Mouse (Mus musculus) liver, embryonic 14.5 days (tissue): ENCODE data around the gene Kras. TPM values are rescaled to one million over a fixed set of nuclear protein-coding genes. Genes with fewer than 3 reads are reported as not detected.

Source experiments
- ATAC-seq: fragments of 200-750 bp; cut with Nextera tagmentation; 2 replicates; pipeline ENCODE4 v1.8.0; 2017; ENCODE audit warnings: moderate number of reproducible peaks, mild to moderate bottlenecking, moderate library complexity; ENCODE audit not compliant: insufficient read depth
- DNase-seq, 3 experiments: peaks; one replicate each; pipeline ENCODE4 v3.0.0-alpha.2; 2012 to 2013; ENCODE audit warnings: low read depth in 3 of 3, low spot score in 3 of 3
- H3K27ac ChIP-seq: fragments of 300-500 bp; sonication (generic); 2 replicates; pipeline ENCODE4 v1.5.1; 2014; ENCODE audit warnings: moderate library complexity, mild to moderate bottlenecking, control low read depth, inconsistent platforms
- H3K27me3 ChIP-seq: fragments of 300-500 bp; sonication (generic); 2 replicates; pipeline ENCODE4 v1.6.1; 2014; ENCODE audit warnings: mild to moderate bottlenecking, low read length, moderate library complexity; ENCODE audit not compliant: control insufficient read depth, insufficient read depth
- H3K36me3 ChIP-seq: fragments of 300-500 bp; sonication (generic); replicated peaks from 2 replicates; pipeline ENCODE4 v1.6.1; 2014; ENCODE audit warnings: low read depth; ENCODE audit not compliant: control insufficient read depth, insufficient read depth
- H3K4me1 ChIP-seq, 2 experiments: fragments of 200-500 bp in 1 of 2; fragments of 300-500 bp in 1 of 2; sonication (generic) in 1 of 2; replicated peaks; 2 replicates each; pipeline ENCODE4 v1.6.1; 2012 to 2014; ENCODE audit warnings: antibody characterized with exemption in 1 of 2, inconsistent platforms in 1 of 2, low read length in 1 of 2; ENCODE audit not compliant: control insufficient read depth in 2 of 2, insufficient read depth in 2 of 2
- H3K4me2 ChIP-seq: fragments of 300-500 bp; sonication (generic); 2 replicates; pipeline ENCODE4 v1.6.1; 2014; ENCODE audit warnings: low read depth, mild to moderate bottlenecking, control low read depth, moderate library complexity
- H3K4me3 ChIP-seq, 2 experiments: fragments of 200-500 bp in 1 of 2; fragments of 300-500 bp in 1 of 2; sonication (generic) in 1 of 2; 2 replicates each; pipeline ENCODE4 v1.5.1; 2012 to 2014; ENCODE audit warnings: low read depth in 2 of 2, low read length in 2 of 2, mild to moderate bottlenecking in 2 of 2, control low read depth in 1 of 2, inconsistent platforms in 1 of 2, moderate library complexity in 1 of 2; ENCODE audit not compliant: insufficient read depth in 1 of 2
- H3K9ac ChIP-seq: fragments of 300-500 bp; sonication (generic); replicated peaks from 2 replicates; pipeline ENCODE4 v1.6.1; 2014; ENCODE audit warnings: mild to moderate bottlenecking, control low read depth, moderate library complexity
- H3K9me3 ChIP-seq: fragments of 300-500 bp; sonication (generic); 2 replicates; pipeline ENCODE4 v1.6.1; 2016; ENCODE audit warnings: low read length, mixed read lengths; ENCODE audit not compliant: control insufficient read depth
- CTCF ChIP-seq: IDR thresholded peaks from 2 replicates; pipeline ENCODE4 v1.5.1; 2016; ENCODE audit warnings: antibody characterized with exemption, low read depth, control low read depth
- EP300 ChIP-seq: IDR thresholded peaks from 2 replicates; pipeline ENCODE4 v1.6.1; 2016; ENCODE audit warnings: antibody characterized with exemption, low read depth
- WGBS: fragments of 180-500 bp; shearing (Covaris S2); extraction: QIAGEN DNeasy Blood & Tissue Kit; methylation state at CpG from one replicate; pipeline ENCODE4 v1.1.7; 2014; ENCODE audit not compliant: insufficient replicate concordance; 5-methylcytosine and 5-hydroxymethylcytosine counted together
- polyA plus RNA-seq, 2 experiments: library from polyadenylated mRNA; depleted of rRNA in 1 of 2; stranded (reverse) in 1 of 2; unstranded in 1 of 2; fragments of >200 nt; fragmentation: Nextera tagmentation in 1 of 2; extraction: Ambion mirVana in 1 of 2; gene quantifications; 2 replicates each; pipeline versions ENCODE4 v1.2.1 to v1.2.3; 2012 to 2014

Kras gene
- polyA plus RNA-seq, 2 experiments = 17.8 to 47.0 TPM

GRCm38 (mm10) chr6:145237148-145237547 lies 12.9 kb downstream of the Kras start:
- H3K27me3 ChIP-seq = no peaks in the 10 kb centered on the region
- peaks cover 15% of the 10 kb centered on the region for H3K36me3 ChIP-seq
- no peak overlapping the region for H3K27ac ChIP-seq
- DNase-seq (no peak), ATAC-seq (no peak)
- no peaks in the 10 kb centered on the region for H3K4me1 ChIP-seq
- H3K9me3 ChIP-seq = no peaks in the 10 kb centered on the region
- H3K4me2 ChIP-seq = no peak overlapping the region
- TF ChIP-seq EP300 (no peak), CTCF (no peak)
- H3K9ac ChIP-seq = no peak overlapping the region
- 71% methylated on average over 4 of the region's 4 CpGs for WGBS
- no peak overlapping the region for H3K4me3 ChIP-seq

DNA sequence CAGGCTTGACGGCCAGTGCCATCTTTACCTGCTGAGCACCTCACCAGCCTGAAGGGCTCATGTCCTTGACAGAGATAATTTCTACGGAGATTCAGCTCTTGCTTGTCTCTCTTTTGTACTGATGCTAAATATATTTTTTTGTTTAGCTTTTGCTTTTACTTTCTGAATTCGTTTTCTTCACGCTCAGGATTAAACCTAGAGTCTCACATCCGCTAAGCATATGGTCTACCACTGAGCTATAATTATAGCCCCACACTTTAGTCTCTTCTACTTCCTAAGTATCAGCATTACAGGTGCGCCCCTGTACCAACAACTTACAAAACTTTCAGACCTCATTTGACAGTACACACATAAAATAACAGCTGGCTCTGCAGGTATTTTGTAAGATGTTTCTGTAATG lies 14.7 kb downstream of the Kras start:
- Histone ChIP-seq H3K9ac (no peak overlapping the region), H3K4me2 (no peak overlapping the region), H3K4me3 (no peak overlapping the region), H3K27me3 (no peaks in the 10 kb centered on the region), H3K27ac (no peak overlapping the region), H3K9me3 (no peaks in the 10 kb centered on the region), H3K4me1 (no peaks in the 10 kb centered on the region), H3K36me3 (peaks cover 15% of the 10 kb centered on the region)
- DNase-seq = no peak
- 82% methylated on average over 6 of the region's 6 CpGs for WGBS
- TF ChIP-seq EP300 = no peak
- TF ChIP-seq CTCF = no peak
- no peak for ATAC-seq

GRCm38 (mm10) chr6:145234391-145234790 lies 15.6 kb downstream of the Kras start:
- Histone ChIP-seq H3K9ac (no peak overlapping the region), H3K4me1 (no peaks in the 10 kb centered on the region), H3K4me2 (no peak overlapping the region), H3K27ac (no peak overlapping the region), H3K27me3 (no peaks in the 10 kb centered on the region), H3K4me3 (no peak overlapping the region), H3K9me3 (no peaks in the 10 kb centered on the region), H3K36me3 (peaks cover 12% of the 10 kb centered on the region)
- WGBS = 81% methylated on average over 1 of the region's 1 CpGs
- ATAC-seq (no peak), DNase-seq (no peak)
- TF ChIP-seq CTCF = no peak

DNA sequence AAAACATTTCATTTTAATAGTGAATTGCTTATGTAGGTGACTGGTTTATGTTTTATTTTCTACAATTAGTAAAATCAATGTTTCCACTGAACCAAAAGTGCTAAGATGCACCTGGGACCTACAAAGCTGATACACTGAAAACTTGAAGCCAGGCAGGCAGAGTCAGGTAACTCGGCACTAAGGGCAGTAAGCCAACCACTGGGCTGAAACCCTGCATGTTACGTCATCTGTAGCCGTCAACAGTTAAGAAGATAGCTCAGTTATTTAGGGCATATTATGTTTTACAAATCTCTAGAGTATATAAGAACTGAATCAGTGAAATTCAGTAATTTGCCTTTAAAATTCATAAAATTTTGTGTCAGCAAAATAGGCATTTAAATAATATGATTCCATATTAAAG lies 23.7 kb downstream of the Kras start:
- Histone ChIP-seq H3K4me3 (no peak overlapping the region), H3K4me2 (no peak overlapping the region), H3K9me3 (no peaks in the 10 kb centered on the region), H3K4me1 (no peaks in the 10 kb centered on the region), H3K27me3 (no peaks in the 10 kb centered on the region), H3K9ac (no peak overlapping the region), H3K36me3 (peaks cover 13% of the 10 kb centered on the region), H3K27ac (no peak overlapping the region)
- ATAC-seq (no peak), DNase-seq (no peak)
- 82% methylated on average over 3 of the region's 3 CpGs for WGBS
- TF ChIP-seq EP300 (no peak), CTCF (no peak)

DNA sequence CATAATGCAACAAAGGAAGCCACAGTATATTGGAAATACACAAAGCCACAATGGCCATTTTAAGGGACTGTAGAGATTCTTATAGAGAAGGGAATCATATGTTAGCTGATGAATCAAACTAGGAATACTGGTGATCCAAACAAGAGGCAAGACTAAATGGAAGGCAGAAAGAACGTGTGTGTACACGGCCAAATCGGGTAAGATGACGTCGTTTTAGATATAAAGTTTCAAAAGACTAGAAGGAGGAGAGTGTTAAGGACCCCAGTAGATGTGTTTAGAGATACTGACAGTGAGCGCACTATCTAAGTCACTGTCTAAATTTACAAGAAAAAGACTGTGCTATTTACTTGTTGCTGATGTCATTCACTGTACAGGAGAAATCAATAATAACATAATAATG lies 25.8 kb downstream of the Kras start:
- Histone ChIP-seq H3K27ac (no peak overlapping the region), H3K27me3 (no peaks in the 10 kb centered on the region), H3K4me3 (no peak overlapping the region), H3K9ac (no peak overlapping the region), H3K4me2 (no peak overlapping the region), H3K36me3 (peaks cover 12% of the 10 kb centered on the region), H3K9me3 (no peaks in the 10 kb centered on the region), H3K4me1 (no peaks in the 10 kb centered on the region)
- ATAC-seq = no peak
- TF ChIP-seq EP300 (no peak), CTCF (no peak)
- DNase-seq = no peak
- WGBS = 87% methylated on average over 6 of the region's 6 CpGs
